Mouse (Mus musculus) kidney, adult 2 months (tissue): ENCODE data around the gene Tmod1. TPM values are rescaled to one million over a fixed set of nuclear protein-coding genes. Genes with fewer than 3 reads are reported as not detected.

Experiments used
- DNase-seq: peaks from one replicate; pipeline ENCODE4 v3.0.0; 2021
- H3K27ac ChIP-seq: fragments of 200-500 bp; 2 replicates; pipeline ENCODE4 v1.5.1; 2012; ENCODE audit warnings: low read depth, low read length, control low read depth, inconsistent platforms; ENCODE audit not compliant: insufficient read depth
- H3K27me3 ChIP-seq: fragments of 200-500 bp; replicated peaks from 2 replicates; pipeline ENCODE4 v1.6.1; 2012; ENCODE audit warnings: mild to moderate bottlenecking, moderate library complexity, low read length, inconsistent platforms; ENCODE audit not compliant: control insufficient read depth, insufficient read depth
- H3K36me3 ChIP-seq: fragments of 200-500 bp; 2 replicates; pipeline ENCODE4 v1.6.1; 2012; ENCODE audit warnings: mild to moderate bottlenecking, moderate library complexity, low read length, inconsistent platforms; ENCODE audit not compliant: control insufficient read depth, insufficient read depth
- H3K4me1 ChIP-seq: fragments of 200-500 bp; 2 replicates; pipeline ENCODE4 v1.6.1; 2011; ENCODE audit warnings: low read length; ENCODE audit not compliant: control insufficient read depth, insufficient read depth
- H3K4me3 ChIP-seq: fragments of 200-500 bp; 2 replicates; pipeline ENCODE4 v1.5.1; 2011; ENCODE audit warnings: mild to moderate bottlenecking, low read depth, low read length, control low read depth; ENCODE audit not compliant: insufficient read depth
- CTCF ChIP-seq: fragments of 200-500 bp; conservative IDR thresholded peaks from 2 replicates; pipeline ENCODE4 v1.5.1; 2011; ENCODE audit warnings: low read depth, mild to moderate bottlenecking, control low read depth, low read length, moderate library complexity, mixed read lengths; ENCODE audit not compliant: insufficient read depth, insufficient read length
- POLR2A ChIP-seq: fragments of 200-500 bp; IDR thresholded peaks from one replicate; pipeline ENCODE4 v1.6.1; 2011; ENCODE audit warnings: low read depth, low read length, control low read depth
- WGBS: fragments of 180-500 bp; shearing (Covaris S2); methylation state at CpG from one replicate; pipeline ENCODE4 v1.1.7; 2018; 5-methylcytosine and 5-hydroxymethylcytosine counted together
- polyA plus RNA-seq: library from polyadenylated mRNA; depleted of rRNA; stranded (reverse); fragments of >200 nt; gene quantifications from 2 replicates; pipeline ENCODE4 v1.2.3, GENCODE M21; 2012

The Tmod1 gene
- polyA plus RNA-seq, 1 experiment: 2.3 TPM

GRCm38 (mm10) chr4:46080261-46080660, 41.5 kb downstream of the Tmod1 start:
- DNase-seq: no peak

DNA sequence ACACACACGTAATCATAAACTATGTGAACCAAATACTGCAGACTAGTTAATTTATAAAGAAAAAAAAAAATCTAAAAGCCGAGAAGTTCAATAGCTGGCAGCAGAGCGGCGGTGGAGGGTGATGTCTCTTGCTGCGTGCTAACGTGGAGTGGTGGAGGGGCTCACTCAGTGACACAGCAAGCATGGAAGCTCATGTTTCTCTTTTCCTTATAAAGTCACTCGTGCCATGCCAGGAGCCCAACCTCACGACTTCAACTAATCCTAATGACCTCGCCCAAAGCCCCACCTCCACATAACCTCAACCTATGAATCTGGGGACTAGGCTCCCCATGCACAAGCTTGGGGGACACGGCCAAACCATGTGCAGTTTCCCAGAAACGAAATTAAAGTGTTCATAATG, 43.8 kb downstream of the Tmod1 start:
- Histone ChIP-seq H3K36me3 (no peaks in the 10 kb centered on the region), H3K27me3 (no peaks in the 10 kb centered on the region), H3K4me3 (no peak overlapping the region), H3K4me1 (no peaks in the 10 kb centered on the region), H3K27ac (no peak overlapping the region)
- DNase-seq: no peak
- TF ChIP-seq CTCF: no peak
- no peak for TF ChIP-seq POLR2A
- WGBS: 53% methylated on average over 11 of the region's 11 CpGs

More at GRCm38 (mm10) chr4:46080261-46080660, 41.5 kb downstream of the Tmod1 start:
- H3K4me1 ChIP-seq: no peaks in the 10 kb centered on the region
- no peak overlapping the region for H3K4me3 ChIP-seq
- no peaks in the 10 kb centered on the region for H3K27me3 ChIP-seq
- H3K36me3 ChIP-seq: no peaks in the 10 kb centered on the region
- 90% methylated on average over 4 of the region's 4 CpGs for WGBS
- no peak overlapping the region for H3K27ac ChIP-seq
- TF ChIP-seq CTCF: no peak
- TF ChIP-seq POLR2A: no peak

GRCm38 (mm10) chr4:46084416-46085172, 45.9 kb downstream of the Tmod1 start:
- no peak overlapping the region for H3K27ac ChIP-seq
- TF ChIP-seq CTCF (no peak), POLR2A (no peak)
- H3K27me3 ChIP-seq: no peaks in the 10 kb centered on the region
- no peak overlapping the region for H3K4me3 ChIP-seq
- H3K4me1 ChIP-seq: no peaks in the 10 kb centered on the region; the same call in 1 of the 2 replicates
- DNase-seq: peak; percentile 14
- 69% methylated on average over 9 of the region's 9 CpGs for WGBS
- H3K36me3 ChIP-seq: no peaks in the 10 kb centered on the region

DNA sequence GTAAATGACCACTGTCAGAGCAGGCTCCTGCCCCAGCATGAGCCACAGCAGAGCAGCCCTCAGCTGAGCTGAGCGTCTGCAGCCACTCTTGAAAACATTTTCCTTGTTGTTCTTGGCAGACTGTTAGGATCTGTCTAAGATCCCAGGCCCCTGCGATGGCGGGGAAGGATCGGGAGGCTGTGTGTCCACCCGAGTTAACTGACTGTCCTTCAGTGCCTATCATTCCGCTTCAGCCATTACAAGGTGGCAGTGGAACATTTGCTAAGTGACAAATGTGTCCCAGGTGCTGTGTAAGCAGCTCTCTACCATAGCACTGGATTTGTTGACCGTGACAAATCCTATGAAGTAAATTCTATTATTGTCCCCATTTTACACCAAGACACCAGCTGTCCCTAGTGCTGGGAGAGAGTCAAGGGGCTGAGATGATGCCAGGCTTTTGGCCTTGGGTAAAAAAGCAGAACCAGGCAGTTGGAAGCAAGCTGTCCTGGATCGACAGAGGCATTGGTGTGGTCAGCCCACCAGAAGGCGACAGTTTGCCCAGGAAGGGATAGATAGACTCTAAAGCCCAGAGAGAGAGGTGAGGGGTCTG, 46.6 kb downstream of the Tmod1 start:
- Histone ChIP-seq H3K27ac (no peak overlapping the region), H3K36me3 (no peaks in the 10 kb centered on the region), H3K4me1 (no peaks in the 10 kb centered on the region; the same call in 1 of the 2 replicates), H3K27me3 (no peaks in the 10 kb centered on the region), H3K4me3 (no peak overlapping the region)
- peak; percentile 16 for DNase-seq
- WGBS: 68% methylated on average over 9 of the region's 9 CpGs
- no peak for TF ChIP-seq CTCF

DNA sequence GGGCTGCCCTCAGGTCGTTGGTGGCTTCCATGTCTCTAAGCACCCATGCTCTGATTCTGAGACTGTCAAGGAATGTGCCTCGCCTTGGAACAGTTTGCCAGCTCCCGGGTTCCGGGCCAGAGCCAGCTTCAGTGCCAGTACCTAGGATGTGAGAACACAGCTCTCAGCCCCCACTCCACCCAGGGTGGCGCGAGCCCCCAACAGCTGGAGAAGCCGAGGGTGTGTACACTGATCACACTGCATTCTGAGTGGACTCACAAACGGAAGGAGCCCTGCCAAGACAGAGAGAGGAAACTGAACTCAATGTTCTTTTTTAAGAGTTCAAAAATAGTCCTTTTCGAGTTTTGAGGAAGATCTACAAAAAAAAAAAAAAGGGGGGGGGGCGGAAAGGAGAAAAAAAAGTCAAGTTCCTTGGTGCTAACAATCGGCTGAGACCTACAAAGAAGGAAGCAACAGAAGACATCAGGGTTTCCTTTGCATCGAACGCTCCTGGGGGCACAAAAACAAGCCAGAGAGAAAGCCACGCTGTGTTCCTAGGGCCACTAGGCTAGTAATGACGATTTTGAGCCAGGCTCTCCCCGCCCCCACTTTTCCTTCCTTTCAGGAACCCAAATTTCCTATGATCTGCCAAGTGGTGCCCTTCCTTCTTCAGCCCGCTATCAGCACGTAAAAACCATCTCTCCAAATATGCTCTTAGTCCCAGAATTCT, 48.1 kb downstream of the Tmod1 start:
- DNase-seq: peak; percentile 47
- Histone ChIP-seq H3K27me3 (no peaks in the 10 kb centered on the region), H3K4me3 (no peak overlapping the region), H3K36me3 (no peaks in the 10 kb centered on the region), H3K27ac (peak overlapping the region; percentile 41; the same call in 1 of the 2 replicates), H3K4me1 (no peaks in the 10 kb centered on the region; the same call in 1 of the 2 replicates)
- WGBS: 61% methylated on average over 18 of the region's 18 CpGs
- TF ChIP-seq POLR2A (no peak), CTCF (no peak)

DNA sequence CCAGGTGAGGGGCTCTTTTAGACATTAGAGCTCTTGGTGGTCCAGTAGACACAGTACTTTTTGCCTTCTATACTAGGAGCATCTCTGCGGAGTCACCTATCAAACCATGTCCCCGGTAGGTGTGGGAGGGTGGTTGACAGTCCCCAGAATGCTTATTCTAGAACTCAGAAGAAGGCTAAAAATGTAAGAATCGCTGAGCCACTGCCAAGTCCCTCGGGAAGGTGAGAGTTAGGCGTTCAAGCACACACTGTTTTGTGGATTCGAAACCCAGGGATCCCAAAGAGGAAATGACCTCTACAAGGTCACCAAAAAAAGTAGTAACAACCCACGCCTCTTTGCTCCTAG, 48.7 kb downstream of the Tmod1 start:
- WGBS: 43% methylated on average over 7 of the region's 7 CpGs

DNA sequence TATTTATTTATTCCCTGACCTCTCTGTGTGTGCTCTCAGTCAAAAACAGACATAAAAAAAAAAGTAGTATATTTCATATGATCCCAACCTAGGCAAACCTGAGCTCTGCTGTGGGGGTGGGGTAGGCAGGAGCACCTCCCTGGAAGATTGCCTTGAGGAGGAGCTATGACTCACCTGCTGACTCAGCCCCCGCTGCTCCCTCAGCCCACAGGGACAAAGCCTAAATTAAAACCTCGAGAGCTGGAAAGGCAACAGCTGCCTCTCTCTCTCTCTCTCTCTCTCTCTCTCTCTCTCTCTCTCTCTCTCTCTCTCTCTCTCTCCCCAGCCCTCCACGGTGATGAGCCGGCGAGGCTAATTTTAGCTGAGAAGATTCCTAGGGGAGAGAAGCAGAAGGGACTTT, 49.1 kb downstream of the Tmod1 start:
- Histone ChIP-seq H3K27me3 (no peaks in the 10 kb centered on the region), H3K27ac (no peak overlapping the region), H3K4me3 (no peak overlapping the region), H3K36me3 (no peaks in the 10 kb centered on the region), H3K4me1 (no peaks in the 10 kb centered on the region; the same call in 1 of the 2 replicates)
- 30% methylated on average over 5 of the region's 5 CpGs for WGBS
- DNase-seq: peak; percentile 24
- TF ChIP-seq POLR2A (no peak), CTCF (no peak)

More for the DNA sequence above, 48.7 kb downstream of the Tmod1 start:
- no peaks in the 10 kb centered on the region for H3K27me3 ChIP-seq
- H3K4me3 ChIP-seq: no peak overlapping the region
- H3K36me3 ChIP-seq: no peaks in the 10 kb centered on the region
- H3K4me1 ChIP-seq: no peaks in the 10 kb centered on the region; the same call in 1 of the 2 replicates
- TF ChIP-seq POLR2A: no peak
- TF ChIP-seq CTCF: no peak
- peak overlapping the region; percentile 41; the same call in 1 of the 2 replicates for H3K27ac ChIP-seq
- peak; percentile 6 for DNase-seq
